Mouse (Mus musculus): ENCODE measurements around the gene Fip1l1. TPM values are rescaled to one million over a fixed set of nuclear protein-coding genes. Genes with fewer than 3 reads are reported as not detected.

Gene Fip1l1
- polyA plus RNA-seq (2017; shearing (Covaris generic)) = 100 to 1,000 TPM; 108 to 133 TPM

DNA sequence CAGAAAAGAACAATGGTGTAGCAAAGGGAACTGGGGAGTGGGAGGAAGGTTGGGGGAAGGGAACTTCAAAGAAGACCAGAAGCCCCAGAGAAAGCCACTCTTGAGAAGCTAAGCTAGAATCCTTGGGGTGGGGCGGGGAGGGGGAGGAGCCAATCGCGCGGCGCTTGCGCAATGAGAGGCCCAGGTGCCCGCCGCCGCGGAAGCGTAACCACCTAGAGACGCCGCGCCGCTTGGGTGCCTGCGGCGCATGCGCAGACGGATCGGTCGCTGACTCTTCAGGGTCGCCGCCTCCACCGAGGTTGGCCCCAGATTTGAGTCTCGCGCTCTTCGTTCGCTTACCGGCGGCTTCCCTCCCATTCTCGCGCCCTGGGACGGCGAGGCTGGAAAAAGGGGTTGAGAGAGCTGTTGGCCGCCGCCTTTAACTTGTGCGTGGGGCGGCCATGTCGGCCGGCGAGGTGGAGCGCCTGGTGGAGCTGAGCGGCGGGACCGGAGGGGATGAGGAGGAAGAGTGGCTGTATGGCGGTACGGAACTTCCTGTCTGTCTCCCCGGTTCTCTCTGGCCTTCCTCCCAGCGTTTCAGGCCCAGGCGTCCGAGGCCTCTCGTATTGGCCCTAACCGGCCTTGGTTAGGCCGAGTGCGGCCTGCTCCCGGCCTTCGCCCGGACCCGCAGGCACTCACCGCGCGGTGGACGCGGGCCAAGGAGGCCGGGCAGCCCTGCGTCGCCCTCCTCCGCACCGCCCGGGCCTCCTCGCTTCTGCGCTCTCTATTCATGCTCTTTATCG, at the start of gene Fip1l1:
TSS of gene Fip1l1 (plus strand) at position 210 of the 782 bp plus-strand sequence.

DNA sequence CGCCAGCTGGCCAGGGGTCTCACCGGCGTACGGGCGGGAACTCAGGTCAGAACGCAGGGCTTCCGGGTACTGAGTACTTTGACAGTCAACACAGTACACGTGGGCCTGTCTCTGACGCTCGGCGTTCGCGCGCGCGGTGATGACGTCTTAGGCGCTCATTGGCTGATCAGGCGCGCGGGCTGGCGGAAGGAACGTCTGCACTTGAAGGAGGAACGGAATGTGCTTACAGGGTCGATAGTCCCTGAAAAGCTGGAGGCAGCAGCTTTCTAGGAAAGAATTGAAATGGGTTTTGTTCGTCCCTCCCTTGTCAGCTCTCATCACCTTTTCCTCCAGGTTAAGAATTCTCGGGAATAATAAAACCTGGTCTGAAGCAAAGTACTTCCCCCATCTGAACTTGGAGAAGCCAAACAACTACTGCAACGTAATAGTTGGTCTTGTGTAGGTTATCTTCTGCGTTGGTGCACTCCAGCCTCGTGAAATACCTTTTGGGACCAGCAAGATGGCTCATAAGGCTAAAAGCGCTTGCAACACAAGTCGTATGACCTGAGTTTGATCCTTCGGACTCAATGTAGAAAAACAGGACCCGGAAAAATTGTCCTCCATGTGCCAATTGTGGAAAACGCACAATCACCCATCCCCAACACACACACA, 3.5 kb upstream of the Fip1l1 start, which contains the start of gene Scfd2:
TSS of gene Scfd2 (minus strand) at position 130 of the 651 bp plus-strand sequence.

Other genes starting within 250 kb of the Fip1l1 start
- 10 to 100 TPM; 19.8 to 25.3 TPM for gene Scfd2, start 3.7 kb upstream of the Fip1l1 start, polyA plus RNA-seq (2017; shearing (Covaris generic))
- under 1 TPM; 0.11 to 0.20 TPM for gene Lnx1, start 167.5 kb downstream of the Fip1l1 start, polyA plus RNA-seq (2017; shearing (Covaris generic))